23 mouse cellular contexts compared by ENCODE assay signal in genomic region chr6:29998140-29998539, GRCm38 (mm10). TPM values are rescaled to one million over a fixed set of nuclear protein-coding genes. Genes with fewer than 3 reads are reported as not detected.
DNase-seq lines count a peak whose midpoint lies in the region; ATAC-seq and TF ChIP-seq lines count a peak whose summit lies in the region.
"Had no signal": no experiment of that assay in that cellular context is flagged by ENCODE, and none has a peak within 500 bp of the region (broad histone marks: within the 10 kb centered on the region; RNA-seq: fewer than 3 reads in every experiment).

No protein-coding gene starts in this region.

- H3K4me3 ChIP-seq in heart, embryonic 11.5 days (ENCODE audit: low read depth, low read length): no peak overlapping the region
- H3K4me3 ChIP-seq in lung, adult 2 months (replicated peaks; ENCODE audit: extremely low read depth, low read depth, low read length): no peak overlapping the region
- no peak overlapping the region for H3K4me3 ChIP-seq in hindbrain, embryonic 16.5 days (ENCODE audit: low read length)
- H3K4me3 ChIP-seq: forebrain, embryonic 13.5 days; heart, embryonic 13.5 days; hindbrain, embryonic 13.5 days; liver, embryonic 13.5 days; lung, embryonic 15.5 days; midbrain, embryonic 12.5 days; neural tube, embryonic 15.5 days had no signal

- WGBS in heart, embryonic 11.5 days (ENCODE audit: insufficient replicate concordance): 64% methylated on average over 9 of the region's 9 CpGs
- WGBS in lung, adult 2 months: 78% methylated on average over 9 of the region's 9 CpGs
- WGBS in hindbrain, embryonic 16.5 days: 85% methylated on average over 9 of the region's 9 CpGs

- no peaks in the 10 kb centered on the region for H3K36me3 ChIP-seq in heart, embryonic 11.5 days (ENCODE audit: control insufficient read depth, insufficient read depth, low read length)
- H3K36me3 ChIP-seq in hindbrain, embryonic 16.5 days (ENCODE audit: control insufficient read depth, insufficient read depth, low read length): no peaks in the 10 kb centered on the region
- H3K36me3 ChIP-seq: heart, embryonic 13.5 days; hindbrain, embryonic 13.5 days; liver, embryonic 13.5 days; lung, embryonic 15.5 days; midbrain, embryonic 12.5 days; neural tube, embryonic 15.5 days had no signal

- no peak overlapping the region for H3K4me2 ChIP-seq in heart, embryonic 11.5 days
- H3K4me2 ChIP-seq in hindbrain, embryonic 16.5 days (ENCODE audit: low read length): no peak overlapping the region
- H3K4me2 ChIP-seq: forebrain, embryonic 13.5 days; heart, embryonic 13.5 days; hindbrain, embryonic 13.5 days; liver, embryonic 13.5 days; lung, embryonic 15.5 days; midbrain, embryonic 12.5 days; neural tube, embryonic 15.5 days had no signal

- DNase-seq in adrenal gland, postnatal 10 days: peak; percentile 28
- DNase-seq in adrenal gland, adult 18-20 months (ENCODE audit: low spot score in 2 of 2): no peak
- peak; percentile 11 for DNase-seq in heart, postnatal 4 days
- DNase-seq in lung, postnatal 14 days: peak; percentile 20
- no peak for DNase-seq in lung, adult 2 months
- DNase-seq in adrenal gland, postnatal 36 days: peak; percentile 25 to 48
- DNase-seq: cerebellum, adult 8-10 months; heart, adult 11 months; heart, postnatal 14 days; kidney, adult 2 months; kidney, postnatal 14 days; liver, embryonic 13.5 days; thymus, adult 2 months had no signal

- H3K27me3 ChIP-seq in heart, embryonic 11.5 days (ENCODE audit: control insufficient read depth, insufficient read depth, low read length): no peaks in the 10 kb centered on the region
- H3K27me3 ChIP-seq in hindbrain, embryonic 16.5 days (replicated peaks; ENCODE audit: control insufficient read depth, insufficient read depth, low read length): no peaks in the 10 kb centered on the region
- H3K27me3 ChIP-seq: forebrain, embryonic 13.5 days; heart, embryonic 13.5 days; hindbrain, embryonic 13.5 days; lung, embryonic 15.5 days; midbrain, embryonic 12.5 days; neural tube, embryonic 15.5 days had no signal

- H3K9me3 ChIP-seq in heart, embryonic 11.5 days (replicated peaks; ENCODE audit: control insufficient read depth, low read length): no peaks in the 10 kb centered on the region
- no peaks in the 10 kb centered on the region for H3K9me3 ChIP-seq in hindbrain, embryonic 16.5 days (ENCODE audit: control insufficient read depth, low read length)
- H3K9me3 ChIP-seq: forebrain, embryonic 13.5 days; heart, embryonic 13.5 days; hindbrain, embryonic 13.5 days; liver, embryonic 13.5 days; lung, embryonic 15.5 days; midbrain, embryonic 12.5 days; neural tube, embryonic 15.5 days had no signal

- ATAC-seq in heart, embryonic 11.5 days (replicated peaks; ENCODE audit: insufficient number of reproducible peaks, low FRiP score, low TSS enrichment): no peak
- no peak for ATAC-seq in hindbrain, embryonic 16.5 days
- ATAC-seq: forebrain, embryonic 13.5 days; inflammation-experienced regulatory T-cells, adult 6 months had no signal

- no peak for TF ChIP-seq CTCF in lung, adult 2 months (IDR thresholded peaks at IDR 0.05; ENCODE audit: insufficient read depth, low read length)

- no peak overlapping the region for H3K27ac ChIP-seq in heart, embryonic 11.5 days (ENCODE audit: low read depth, low read length)
- no peak overlapping the region for H3K27ac ChIP-seq in hindbrain, embryonic 16.5 days (ENCODE audit: low read depth, low read length)
- H3K27ac ChIP-seq: forebrain, embryonic 13.5 days; heart, embryonic 13.5 days; hindbrain, embryonic 13.5 days; liver, embryonic 13.5 days; lung, embryonic 15.5 days; midbrain, embryonic 12.5 days; neural tube, embryonic 15.5 days; stomach, postnatal 0 days had no signal

- TF ChIP-seq POLR2A in lung, adult 2 months (IDR thresholded peaks at IDR 0.05; ENCODE audit: borderline replicate concordance, extremely low read depth, low read depth, low read length): no peak

- no peak overlapping the region for H3K9ac ChIP-seq in heart, embryonic 11.5 days (ENCODE audit: low read depth, low read length)
- no peak overlapping the region for H3K9ac ChIP-seq in hindbrain, embryonic 16.5 days (ENCODE audit: low read depth, low read length)
- H3K9ac ChIP-seq: forebrain, embryonic 13.5 days; heart, embryonic 13.5 days; hindbrain, embryonic 13.5 days; liver, embryonic 13.5 days; lung, embryonic 15.5 days; midbrain, embryonic 12.5 days; neural tube, embryonic 15.5 days had no signal

- H3K4me1 ChIP-seq in heart, embryonic 11.5 days (ENCODE audit: control insufficient read depth, insufficient read depth, low read length): no peaks in the 10 kb centered on the region
- no peaks in the 10 kb centered on the region for H3K4me1 ChIP-seq in lung, adult 2 months (ENCODE audit: control insufficient read depth, insufficient read depth, low read length)
- H3K4me1 ChIP-seq in hindbrain, embryonic 16.5 days (ENCODE audit: control insufficient read depth, insufficient read depth, low read depth, low read length): no peaks in the 10 kb centered on the region
- H3K4me1 ChIP-seq: forebrain, embryonic 13.5 days; hindbrain, embryonic 13.5 days; lung, embryonic 15.5 days; midbrain, embryonic 12.5 days; neural tube, embryonic 15.5 days had no signal

RNA-seq across cellular contexts. Expression of gene Nrf1, which starts 49.6 kb away (rescaled TPM):
- total RNA-seq in adrenal gland, postnatal 10 days (2021): 10 to 100 TPM; 22.0 to 25.5 TPM
- total RNA-seq in adrenal gland, adult 18-20 months (2021): 10 to 100 TPM; 17.1 to 21.3 TPM
- total RNA-seq in heart, postnatal 4 days (2021): 10 to 100 TPM; 25.7 to 33.2 TPM
- polyA plus RNA-seq in heart, embryonic 11.5 days (2014; fragmentation: Nextera tagmentation; extraction: Ambion mirVana): 40.0 and 44.5 TPM in 2 replicates
- 27.3 and 31.9 TPM in 2 replicates for polyA plus RNA-seq in lung, adult 2 months (2012; rRNA removed)
- 10 to 100 TPM; 20.5 to 21.4 TPM for total RNA-seq in adrenal gland, postnatal 36 days (2021)
- polyA plus RNA-seq in hindbrain, embryonic 16.5 days (2015; fragmentation: Nextera tagmentation; extraction: Ambion mirVana): 28.4 and 35.6 TPM in 2 replicates

Comparison
In these comparisons a context has a peak if more than half of its experiments do, and no peak if none do; other contexts are left out.
1. DNase-seq: peak in adrenal gland, postnatal 10 days (single experiment), heart, postnatal 4 days (single experiment), lung, postnatal 14 days (single experiment) and adrenal gland, postnatal 36 days (2 of 2); none in adrenal gland, adult 18-20 months (0 of 2) and lung, adult 2 months (single experiment).